Mouse (Mus musculus): ENCODE data around the gene Serpina3i. TPM values are rescaled to one million over a fixed set of nuclear protein-coding genes. Genes with fewer than 3 reads are reported as not detected.

The Serpina3i gene
- polyA plus RNA-seq (2017; shearing (Covaris generic)) = not detected

DNA sequence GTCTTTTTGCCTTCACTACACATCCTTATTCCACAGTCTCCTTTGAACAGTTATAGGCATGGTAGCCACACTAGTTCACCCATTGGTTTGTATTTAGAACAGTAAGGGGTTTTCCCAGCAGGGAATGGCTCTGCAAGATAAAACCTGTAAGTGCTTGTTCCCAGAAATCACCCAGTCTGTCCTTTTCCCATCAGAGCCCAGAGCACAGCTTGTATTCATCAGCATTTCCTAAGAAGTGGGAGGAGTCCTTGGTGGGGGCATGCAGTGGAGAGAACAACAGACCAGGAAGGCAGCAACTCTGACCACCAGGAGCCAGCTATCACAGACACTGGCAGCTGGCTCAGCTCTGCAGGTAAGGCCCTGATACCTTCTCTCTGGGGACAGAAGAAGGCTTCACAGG, at the start of gene Serpina3i:
Serpina3i (plus strand) TSS at position 260 of the 400 bp plus-strand sequence.

DNA sequence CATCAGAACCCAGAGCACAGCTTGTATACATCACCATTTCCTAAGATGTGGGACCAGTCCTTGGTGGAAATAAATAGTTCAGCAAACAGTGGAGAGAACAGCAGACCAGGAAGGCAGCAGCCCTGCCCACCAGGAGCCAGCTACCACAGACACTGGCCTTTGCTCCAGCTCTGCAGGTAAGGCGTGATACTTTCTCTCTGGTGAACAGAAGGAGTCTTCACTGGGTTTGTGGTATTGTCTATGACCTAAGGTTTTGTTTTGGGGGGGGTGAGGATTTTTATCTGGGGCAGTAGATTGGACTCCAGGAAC, 48.5 kb upstream of the Serpina3i start, which contains the start of gene Serpina3f:
Serpina3f (plus strand) TSS at position 100 of the 309 bp plus-strand sequence.

DNA sequence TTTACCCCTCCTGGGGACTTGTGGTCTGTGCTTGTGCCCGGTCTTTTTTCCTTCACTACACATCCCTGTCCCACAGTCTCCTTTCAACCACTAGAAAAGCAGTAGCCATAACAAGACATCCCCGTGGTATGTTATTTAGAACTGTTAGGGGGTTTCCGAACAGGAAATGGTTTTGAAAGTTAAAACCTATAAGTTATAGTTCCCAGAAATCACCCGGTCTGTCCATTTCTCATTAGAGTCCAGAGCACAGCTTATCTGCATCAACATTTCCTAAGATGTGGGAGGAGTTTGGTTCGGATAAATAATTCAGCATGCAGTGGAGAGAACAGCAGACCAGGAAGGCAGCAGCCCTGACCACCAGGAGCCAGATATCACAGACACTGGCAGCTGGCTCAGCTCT, 27.0 kb upstream of the Serpina3i start, which contains the start of gene Serpina3g:
Serpina3g (plus strand) TSS at position 331 of the 400 bp plus-strand sequence.

DNA sequence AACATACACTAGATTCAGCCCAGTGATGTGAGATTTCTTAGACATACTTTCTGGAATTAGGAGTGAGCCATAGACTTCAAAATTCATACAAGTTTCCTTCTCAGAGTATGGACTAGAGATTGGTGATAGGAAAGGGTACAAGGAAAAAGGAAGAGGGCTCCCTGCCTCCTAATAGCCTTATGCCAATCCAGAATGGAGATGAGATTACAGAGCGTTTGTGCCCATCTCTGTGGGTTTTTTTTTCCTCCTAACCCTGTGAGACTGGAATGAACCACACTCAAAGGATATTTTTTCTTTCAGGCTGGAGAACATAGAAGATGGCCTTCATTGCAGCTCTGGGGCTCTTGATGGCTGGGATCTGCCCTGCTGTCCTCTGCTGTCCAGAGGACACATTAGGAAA, 51.3 kb downstream of the Serpina3i start, which contains the start of gene Serpina3j:
Serpina3j (plus strand) TSS at position 301 of the 400 bp plus-strand sequence.

Other genes starting within 250 kb of the Serpina3i start
- gene Serpina9, start 249.4 kb upstream of the Serpina3i start, polyA plus RNA-seq (2017; shearing (Covaris generic)) = 0.43 TPM
- gene Serpina12, start 218.7 kb upstream of the Serpina3i start, polyA plus RNA-seq (2017; shearing (Covaris generic)) = not detected
- not detected for gene Serpina5, start 162.0 kb upstream of the Serpina3i start, polyA plus RNA-seq (2017; shearing (Covaris generic))
- gene Serpina3a, start 150.4 kb upstream of the Serpina3i start, polyA plus RNA-seq (2017; shearing (Covaris generic)) = not detected
- gene Serpina3b, start 135.1 kb upstream of the Serpina3i start, polyA plus RNA-seq (2017; shearing (Covaris generic)) = not detected
- not detected for gene Serpina3c, start 109.3 kb upstream of the Serpina3i start, polyA plus RNA-seq (2017; shearing (Covaris generic))
- gene Serpina3f, start 48.6 kb upstream of the Serpina3i start, polyA plus RNA-seq (2017; shearing (Covaris generic)) = 4.4 TPM
- gene Serpina3g, start 26.9 kb upstream of the Serpina3i start, polyA plus RNA-seq (2017; shearing (Covaris generic)) = 133 TPM
- not detected for gene Serpina3j, start 51.4 kb downstream of the Serpina3i start, polyA plus RNA-seq (2017; shearing (Covaris generic))
- not detected for gene Serpina3k, start 75.4 kb downstream of the Serpina3i start, polyA plus RNA-seq (2017; shearing (Covaris generic))
- gene Serpina3m, start 75.4 kb downstream of the Serpina3i start, polyA plus RNA-seq (2017; shearing (Covaris generic)) = not detected
- gene Serpina3n, start 143.6 kb downstream of the Serpina3i start, polyA plus RNA-seq (2017; shearing (Covaris generic)) = not detected
- not detected for gene Gsc, start 210.2 kb downstream of the Serpina3i start, polyA plus RNA-seq (2017; shearing (Covaris generic))